Mouse (Mus musculus) adrenal gland, postnatal 0 days (tissue): ENCODE measurements around the gene Fam210b. TPM values are rescaled to one million over a fixed set of nuclear protein-coding genes. Genes with fewer than 3 reads are reported as not detected.

Experiments
- polyA plus RNA-seq: library from polyadenylated mRNA; unstranded; fragments of >200 nt; fragmentation: Nextera tagmentation; extraction: Ambion mirVana; gene quantifications from 2 replicates; pipeline ENCODE4 v1.2.1, GENCODE M21; 2015

Fam210b gene
- polyA plus RNA-seq: 17.3 and 28.5 TPM in 2 replicates

DNA sequence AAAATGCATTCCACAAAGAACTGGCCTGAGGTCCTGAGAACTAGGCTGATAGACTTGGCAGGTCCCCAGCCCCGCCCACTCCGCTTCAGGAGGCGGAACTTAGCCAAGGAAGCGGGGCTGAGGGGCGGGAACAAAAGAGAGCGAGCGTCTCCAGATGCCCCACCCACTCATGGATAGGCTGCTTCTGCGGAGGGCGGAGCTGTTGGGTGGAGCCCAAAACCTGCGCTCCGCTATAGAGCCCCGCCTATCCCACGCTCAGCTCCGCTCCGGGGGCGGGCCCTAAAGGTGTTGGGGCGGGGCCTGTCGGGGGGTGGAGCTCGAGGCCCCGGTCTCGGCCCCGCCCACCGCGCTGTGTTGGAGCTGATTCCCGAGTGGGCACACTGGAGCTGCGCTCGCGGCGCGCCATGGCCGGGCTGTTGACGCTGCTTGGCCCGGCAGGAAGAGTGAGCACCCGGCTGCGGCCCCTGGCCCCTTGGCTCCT, at the start of gene Fam210b:
Gene Fam210b (plus strand): TSS at position 308 of the 481 bp plus-strand sequence.

DNA sequence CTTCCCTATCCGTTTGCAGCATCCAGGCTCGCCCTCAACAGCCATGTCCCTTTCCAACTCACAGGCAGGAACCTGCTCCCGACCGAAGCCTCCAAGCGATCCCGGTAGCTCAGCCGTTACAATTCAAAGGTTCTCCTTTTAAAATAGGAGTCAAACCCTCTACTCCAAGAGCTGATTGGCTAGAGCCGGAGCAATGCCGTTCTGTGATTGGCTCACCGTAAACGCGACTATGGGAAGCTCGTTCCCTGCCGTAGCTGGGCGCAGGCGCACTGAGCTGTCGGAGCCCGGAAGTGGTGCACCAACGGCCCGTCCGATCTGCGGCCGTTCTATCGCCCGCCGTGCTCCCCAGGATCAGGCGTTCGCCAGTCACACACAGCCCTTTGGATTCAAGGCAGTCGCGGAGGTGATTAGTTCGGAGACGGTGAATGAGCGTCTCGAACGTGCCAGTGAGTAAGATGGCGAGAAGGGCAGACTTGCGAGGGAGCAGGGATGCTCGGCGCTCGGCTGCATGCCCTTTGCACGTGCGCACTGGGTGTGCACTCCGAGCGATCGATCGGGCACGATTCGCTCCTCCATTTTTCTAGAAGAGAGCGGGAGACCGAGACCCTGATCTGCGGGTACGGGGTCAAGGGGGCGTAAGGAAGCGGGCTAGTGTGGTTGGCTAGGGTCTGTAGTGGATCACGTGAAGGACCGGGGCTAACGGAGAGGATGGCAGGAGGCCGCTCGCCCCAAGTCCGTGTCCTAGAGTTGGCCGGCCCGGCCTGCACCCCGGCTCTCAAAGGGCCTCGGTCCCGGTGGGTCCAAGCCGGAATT, 25.3 kb downstream of the Fam210b start, which contains the start of the genes Aurka and Cstf1:
Gene Aurka (minus strand): TSS at position 125 of the 813 bp plus-strand sequence.
Gene Cstf1 (plus strand): TSS at position 271 of the 813 bp plus-strand sequence.

GRCm38 (mm10) chr2:172393391-172394051, 48.2 kb downstream of the Fam210b start, which contains the start of gene Cass4:
Gene Cass4, plus strand, starts transcription at chr2:172393794.

Other genes starting within 250 kb of the Fam210b start
- gene Mc3r, start 97.1 kb upstream of the Fam210b start, polyA plus RNA-seq: not detected in 2 replicates
- 20.1 and 20.6 TPM in 2 replicates for gene Aurka, start 25.0 kb downstream of the Fam210b start, polyA plus RNA-seq
- gene Cstf1, start 25.1 kb downstream of the Fam210b start, polyA plus RNA-seq: 21.7 and 24.6 TPM in 2 replicates
- 0.13 and 0.23 TPM in 2 replicates for gene Cass4, start 48.2 kb downstream of the Fam210b start, polyA plus RNA-seq
- gene Rtf2, start 95.0 kb downstream of the Fam210b start, polyA plus RNA-seq: 63.1 and 83.8 TPM in 2 replicates
- gene Gcnt7, start 113.0 kb downstream of the Fam210b start, polyA plus RNA-seq: 0.20 and 0.86 TPM in 2 replicates
- gene Fam209, start 127.0 kb downstream of the Fam210b start, polyA plus RNA-seq: 0.26 TPM in 1 of 2 replicates, not detected in the other
- gene Tfap2c, start 204.0 kb downstream of the Fam210b start, polyA plus RNA-seq: 0.08 and 0.10 TPM in 2 replicates